Mouse (Mus musculus): Measurements from ENCODE around the gene Sbno2.

The Sbno2 gene

DNA sequence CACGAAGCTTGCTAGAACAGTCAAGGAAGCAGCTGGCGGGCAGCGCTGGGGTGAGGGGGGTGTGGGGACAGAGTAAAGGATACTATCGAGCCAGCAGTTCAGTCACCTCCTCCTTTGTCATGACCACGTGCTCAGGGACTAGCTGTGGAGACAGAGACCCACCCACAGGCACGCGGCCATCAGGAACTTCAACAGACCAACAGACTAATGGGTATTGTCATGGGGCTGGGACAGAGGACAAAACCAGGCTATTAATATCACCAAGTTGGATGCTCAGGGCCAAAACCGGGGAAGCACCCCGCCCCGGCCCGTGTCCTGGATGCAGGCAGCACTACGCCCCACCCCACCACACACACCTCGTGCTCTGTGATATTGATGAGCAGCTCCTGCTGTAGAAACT, 68.5 kb downstream of the Sbno2 start:
- DNase-seq (ENCODE audit: low spot score in 2 of 2) = no peak

DNA sequence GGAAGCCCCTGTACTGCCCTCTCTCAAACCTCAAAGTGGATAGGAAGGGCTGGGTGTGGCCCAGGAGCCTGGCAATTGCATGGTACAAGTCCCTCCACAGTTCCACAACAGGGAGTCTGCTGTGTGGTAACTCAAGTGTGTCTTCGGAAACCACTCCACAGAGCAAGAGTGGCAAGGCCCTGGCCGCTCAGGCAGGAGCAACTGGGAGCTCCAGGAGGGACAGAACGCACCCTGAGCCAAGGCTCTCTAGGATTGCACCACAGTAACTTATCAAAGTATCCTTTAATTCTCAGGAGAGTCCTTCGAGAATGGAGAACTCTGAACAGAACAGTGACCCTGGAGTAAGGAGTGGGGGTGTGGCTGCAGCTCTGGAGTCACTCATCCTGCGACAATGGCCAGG, 69.7 kb downstream of the Sbno2 start:
- no peak for DNase-seq (ENCODE audit: low spot score in 2 of 2)

- DNase-seq (ENCODE audit: low spot score in 2 of 2) = no peak
Observed at GRCm38 (mm10) chr10:80035148-80035547, 70.2 kb downstream of the Sbno2 start.

- peak; percentile 61 to 69 for DNase-seq (ENCODE audit: low spot score in 2 of 2)
Observed at GRCm38 (mm10) chr10:80033511-80034391, 71.6 kb downstream of the Sbno2 start.

DNA sequence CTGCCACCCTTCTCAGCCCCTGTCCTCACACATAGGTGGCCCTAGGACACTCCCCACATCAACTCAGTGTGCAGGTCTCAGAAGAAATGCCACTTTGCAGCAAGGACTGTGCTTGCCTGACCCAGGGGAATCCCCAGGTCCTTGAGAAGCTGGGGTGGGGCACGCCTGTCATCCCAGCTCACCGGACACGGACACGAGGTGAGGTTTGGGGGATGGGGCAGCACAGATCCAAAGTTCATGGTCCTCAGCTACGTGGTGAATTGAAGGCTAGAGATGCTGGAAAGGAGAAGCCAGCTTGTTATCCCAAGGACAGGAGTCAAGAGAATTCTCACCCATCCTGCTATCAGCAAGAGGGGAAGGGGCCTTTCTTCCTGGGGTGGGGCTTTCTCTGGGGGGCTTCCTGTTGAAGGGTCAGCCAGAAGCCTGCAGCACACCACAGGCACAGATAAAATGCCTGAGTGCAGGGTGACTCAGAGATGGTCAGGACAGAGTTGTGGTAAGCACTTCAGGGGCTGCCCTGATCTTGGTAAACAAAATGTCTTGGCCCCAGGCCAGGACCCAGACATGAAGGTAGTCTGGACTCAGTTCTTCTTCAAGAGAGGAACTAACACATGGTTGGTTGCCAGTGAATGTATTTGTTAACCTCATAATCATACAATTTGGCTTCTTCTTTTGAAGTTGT, 72.4 kb downstream of the Sbno2 start:
- DNase-seq (ENCODE audit: low spot score in 2 of 2) = peak; percentile 91 to 93

GRCm38 (mm10) chr10:80030736-80031135, 74.6 kb downstream of the Sbno2 start:
- no peak for DNase-seq (ENCODE audit: low spot score in 2 of 2)

DNA sequence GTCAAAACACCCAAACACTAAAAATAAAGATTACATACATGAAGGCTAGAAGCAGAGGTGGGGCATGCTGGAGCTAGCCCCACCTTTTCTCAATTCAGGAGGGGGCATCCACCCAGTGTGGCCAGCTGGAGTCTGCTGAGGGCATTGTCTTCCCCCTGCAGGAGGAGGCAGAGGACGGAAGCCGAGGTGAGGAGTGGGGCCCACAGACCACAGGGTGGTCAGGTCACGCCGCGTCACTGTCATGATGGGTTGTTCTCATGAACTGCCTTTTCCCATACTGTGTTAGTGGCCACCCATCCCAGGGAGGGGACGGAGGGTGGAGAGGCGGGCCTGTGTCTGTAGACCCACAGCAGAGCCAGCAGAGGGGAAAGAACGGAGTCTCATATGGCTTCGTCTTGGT, 75.2 kb downstream of the Sbno2 start:
- DNase-seq (ENCODE audit: low spot score in 2 of 2) = no peak

- no peak for DNase-seq (ENCODE audit: low spot score in 2 of 2)
Observed at GRCm38 (mm10) chr10:80028521-80028846, 76.9 kb downstream of the Sbno2 start.

GRCm38 (mm10) chr10:80027681-80028520, 77.5 kb downstream of the Sbno2 start:
- DNase-seq (ENCODE audit: low spot score in 2 of 2) = no peak

GRCm38 (mm10) chr10:80025889-80026288, 79.5 kb downstream of the Sbno2 start:
- no peak for DNase-seq (ENCODE audit: low spot score in 2 of 2)

- DNase-seq (ENCODE audit: low spot score in 2 of 2) = no peak
Observed at GRCm38 (mm10) chr10:80025463-80025862, 79.9 kb downstream of the Sbno2 start.

GRCm38 (mm10) chr10:80025044-80025347, 80.4 kb downstream of the Sbno2 start:
- no peak for DNase-seq (ENCODE audit: low spot score in 2 of 2)

DNA sequence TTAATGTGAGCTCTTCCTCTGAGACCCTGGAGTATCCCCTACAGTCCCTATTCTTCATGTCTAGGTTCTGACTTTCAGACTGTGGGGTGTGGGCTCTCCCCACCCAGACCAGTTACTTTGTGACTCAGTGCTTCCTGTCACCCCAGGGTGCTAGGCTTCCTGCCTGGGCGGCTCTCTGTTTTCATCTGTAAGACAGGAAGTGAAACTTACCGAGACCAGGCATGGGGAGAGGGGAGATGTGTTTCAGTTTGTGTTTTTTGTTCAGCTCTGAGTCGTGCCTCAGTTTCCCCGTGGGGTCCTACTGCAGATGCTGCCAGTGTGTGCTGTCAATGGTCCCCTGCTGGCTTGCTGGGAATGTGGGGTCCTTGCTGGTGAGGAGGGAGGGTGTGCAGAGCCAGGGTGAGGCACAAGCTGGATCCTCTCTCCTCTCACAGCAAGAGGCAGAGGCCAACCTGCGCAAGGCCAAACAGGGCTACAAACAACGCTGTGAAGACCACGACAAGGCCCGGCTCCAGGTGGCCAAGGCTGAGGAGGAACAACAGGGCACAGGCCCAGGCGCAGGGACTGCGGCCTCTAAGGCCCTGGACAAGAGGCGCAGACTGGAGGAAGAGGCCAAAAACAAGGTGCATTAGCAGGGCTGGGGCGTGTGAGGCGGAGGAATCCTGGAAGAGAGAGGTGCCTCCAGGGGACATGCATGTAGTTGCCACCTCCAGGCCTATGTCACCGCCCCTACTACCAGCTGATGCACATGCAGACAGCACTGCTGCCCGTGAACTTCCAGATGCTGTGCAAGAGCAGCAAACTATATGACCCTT, 80.9 kb downstream of the Sbno2 start:
- peak; percentile 90 for DNase-seq (ENCODE audit: low spot score in 2 of 2)

- no peak for DNase-seq (ENCODE audit: low spot score in 2 of 2)
Observed at GRCm38 (mm10) chr10:80023758-80024157, 81.6 kb downstream of the Sbno2 start.

DNA sequence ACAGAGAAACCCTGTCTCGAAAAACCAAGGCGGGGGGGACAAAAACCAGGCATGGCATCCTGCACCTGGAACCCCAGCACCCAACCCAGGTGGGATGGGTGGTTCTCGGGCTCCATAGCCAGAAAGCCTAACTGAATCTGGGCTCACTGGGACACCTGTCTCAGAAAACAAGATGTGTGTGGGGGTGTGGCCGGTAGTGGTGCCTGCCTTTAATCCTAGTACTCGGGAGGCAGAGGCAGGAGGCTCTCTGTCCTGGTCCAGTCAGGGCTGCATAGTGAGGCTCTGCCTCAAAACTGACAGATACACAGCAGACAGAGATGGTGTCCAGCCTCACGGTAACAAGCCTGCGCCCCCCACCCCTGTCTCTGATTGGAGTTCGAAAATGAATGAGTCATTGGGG, 82.6 kb downstream of the Sbno2 start:
- no peak for DNase-seq (ENCODE audit: low spot score in 2 of 2)

DNA sequence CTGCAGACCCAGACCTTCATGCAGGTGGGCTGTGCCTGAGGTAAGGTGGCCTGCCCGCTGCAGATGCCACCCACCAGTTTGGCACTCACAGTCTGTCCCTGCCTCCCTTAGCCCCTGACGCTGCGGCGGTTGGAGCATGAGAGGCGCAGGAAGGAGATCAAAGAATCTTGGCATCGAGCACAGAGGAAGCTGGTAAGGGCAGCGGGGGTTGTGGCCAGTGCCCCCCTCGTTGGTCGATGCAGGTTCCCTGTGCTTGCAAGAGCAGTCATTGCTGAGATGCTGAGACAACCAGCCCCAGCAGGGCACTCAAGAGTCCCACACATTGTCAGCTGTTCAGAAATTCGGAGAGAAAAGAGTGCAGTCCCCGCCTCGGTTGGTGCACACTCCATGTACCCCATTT, 83.2 kb downstream of the Sbno2 start:
- DNase-seq (ENCODE audit: low spot score in 2 of 2) = no peak

DNA sequence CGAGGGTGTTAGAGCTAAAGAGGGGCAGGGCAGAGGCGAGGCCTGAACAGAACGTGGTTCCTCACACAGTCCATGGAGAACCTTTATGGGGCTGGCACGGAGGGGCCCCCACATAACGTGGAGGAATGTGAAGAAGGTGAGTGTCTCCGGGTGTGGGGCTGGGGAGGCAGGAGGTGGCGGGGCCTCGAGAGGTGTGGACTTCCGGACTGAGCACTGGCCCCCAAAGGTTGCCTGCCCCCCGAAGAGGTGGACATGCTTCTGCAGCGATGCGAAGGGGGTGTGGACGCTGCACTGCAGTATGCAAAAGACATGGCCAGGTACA, 84.1 kb downstream of the Sbno2 start:
- no peak for DNase-seq (ENCODE audit: low spot score in 2 of 2)

GRCm38 (mm10) chr10:80020603-80021319, 84.6 kb downstream of the Sbno2 start:
- no peak for DNase-seq (ENCODE audit: low spot score in 2 of 2)

- no peak for DNase-seq (ENCODE audit: low spot score in 2 of 2)
Observed at GRCm38 (mm10) chr10:80020191-80020590, 85.2 kb downstream of the Sbno2 start.

GRCm38 (mm10) chr10:80019471-80020131, 85.8 kb downstream of the Sbno2 start:
- no peak for DNase-seq (ENCODE audit: low spot score in 2 of 2)

All from spleen, postnatal 36 days (tissue).